In the genomic region with DNA sequence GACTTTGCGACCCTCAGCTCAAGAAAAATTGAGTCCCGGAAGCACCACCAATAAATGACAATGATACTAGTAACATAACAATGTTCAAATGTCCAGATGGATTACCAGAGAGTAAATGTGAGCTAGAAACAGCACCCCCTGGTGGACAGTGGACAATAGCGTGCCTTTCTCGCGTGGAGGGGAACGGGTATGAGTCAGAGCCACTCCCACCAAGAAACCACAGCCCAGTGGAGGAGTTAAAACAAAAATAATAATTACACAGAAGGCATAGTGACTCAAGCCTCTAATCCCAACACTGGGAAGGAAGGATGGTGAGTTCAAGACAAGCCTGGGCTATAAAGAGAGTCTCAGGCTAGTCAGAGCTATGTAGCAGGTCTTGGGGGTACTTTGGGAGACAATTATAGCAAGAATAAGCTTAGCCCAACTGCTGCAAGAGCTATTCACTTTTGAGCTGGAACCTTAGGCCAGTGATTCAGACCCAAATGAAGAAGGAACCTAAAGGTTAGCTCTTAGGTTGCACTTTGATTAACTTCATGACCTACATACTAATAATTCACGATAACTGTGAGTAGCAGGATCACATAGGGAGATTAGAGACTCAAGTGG, we compare ENCODE assay signal across 8 mouse cellular contexts. TPM values are rescaled to one million over a fixed set of nuclear protein-coding genes. Genes with fewer than 3 reads are reported as not detected.
DNase-seq lines count a peak whose midpoint lies in the region; ATAC-seq and TF ChIP-seq lines count a peak whose summit lies in the region.

A gene (plus strand): TSS at position 272 of the 606 bp plus-strand sequence.

- no peaks in the 10 kb centered on the region for H3K9me3 ChIP-seq in ES-E14 (ENCODE audit: control insufficient read depth, insufficient read depth, low read depth, low read length)
- H3K9me3 ChIP-seq in forebrain, embryonic 16.5 days (ENCODE audit: control insufficient read depth, low read length) = no peaks in the 10 kb centered on the region
- no peaks in the 10 kb centered on the region for H3K9me3 ChIP-seq in liver, postnatal 0 days (ENCODE audit: low read length)
- no peaks in the 10 kb centered on the region for H3K9me3 ChIP-seq in neural tube, embryonic 13.5 days

- H3K27me3 ChIP-seq in forebrain, embryonic 16.5 days (replicated peaks; ENCODE audit: control insufficient read depth, insufficient read depth, low read length) = peaks cover 9% of the 10 kb centered on the region; the same call in 1 of the 2 replicates
- no peaks in the 10 kb centered on the region for H3K27me3 ChIP-seq in liver, postnatal 0 days (ENCODE audit: insufficient read depth, low read length)
- peaks cover 13% of the 10 kb centered on the region for H3K27me3 ChIP-seq in neural tube, embryonic 13.5 days
- no peaks in the 10 kb centered on the region for H3K27me3 ChIP-seq in testis, adult 2 months (ENCODE audit: control insufficient read depth, insufficient read depth, low read length)

- peak within 1 kb of the TSS; percentile 56 for H3K27ac ChIP-seq in ES-E14 (ENCODE audit: insufficient read depth, low read depth, low read length, poor library complexity, severe bottlenecking)
- peak within 1 kb of the TSS; percentile 84 for H3K27ac ChIP-seq in forebrain, embryonic 16.5 days (ENCODE audit: low read length)
- H3K27ac ChIP-seq in liver, postnatal 0 days (ENCODE audit: low read depth) = peak within 1 kb of the TSS; percentile 92
- H3K27ac ChIP-seq in neural tube, embryonic 13.5 days (replicated peaks) = peak within 1 kb of the TSS; percentile 87
- peak within 1 kb of the TSS; percentile 99 for H3K27ac ChIP-seq in testis, adult 2 months (ENCODE audit: control insufficient read depth, insufficient read depth, low read depth, low read length)

- peak within 1 kb of the TSS; percentile 69 to 92 for H3K4me3 ChIP-seq in ES-E14 (ENCODE audit: insufficient read depth in 1 of 2, low read depth in 1 of 2, low read length in 2 of 2, poor library complexity in 1 of 2, severe bottlenecking in 1 of 2)
- H3K4me3 ChIP-seq in forebrain, embryonic 16.5 days (replicated peaks; ENCODE audit: low read length) = peak within 1 kb of the TSS; percentile 76
- peak within 1 kb of the TSS; percentile 64 for H3K4me3 ChIP-seq in liver, postnatal 0 days (ENCODE audit: low read depth, low read length)
- peak within 1 kb of the TSS; percentile 54 for H3K4me3 ChIP-seq in neural tube, embryonic 13.5 days
- peak within 1 kb of the TSS; percentile 97 for H3K4me3 ChIP-seq in testis, adult 2 months (ENCODE audit: control insufficient read depth, low read depth, low read length)

- peak; percentile 96 for TF ChIP-seq CTCF in liver, postnatal 0 days (IDR thresholded peaks at IDR 0.05; ENCODE audit: low read depth)
- peak; percentile 92 for TF ChIP-seq CTCF in testis, adult 2 months (IDR thresholded peaks at IDR 0.05; ENCODE audit: control insufficient read depth, insufficient read depth, insufficient replicate concordance, low read depth, low read length)

- intact Hi-C loops in heart, postnatal 25 days (cut with DNase I) = loop anchor here (2.0 kb wide), 2 partner anchors 33 to 57 kb away; no protein-coding TSS in a partner anchor

- no peak for ATAC-seq in forebrain, embryonic 16.5 days
- peak; percentile 2; the same call in 1 of the 2 replicates for ATAC-seq in liver, postnatal 0 days
- no peak for ATAC-seq in neural tube, embryonic 13.5 days (ENCODE audit: low read depth)

- TF ChIP-seq EP300 in liver, postnatal 0 days (IDR thresholded peaks at IDR 0.05; ENCODE audit: low read depth) = no peak

- peak within 1 kb of the TSS; percentile 64 for H3K4me2 ChIP-seq in forebrain, embryonic 16.5 days (ENCODE audit: low read length)
- H3K4me2 ChIP-seq in liver, postnatal 0 days (ENCODE audit: low read depth, low read length) = peak within 1 kb of the TSS; percentile 75
- H3K4me2 ChIP-seq in neural tube, embryonic 13.5 days = peak within 1 kb of the TSS; percentile 55

- WGBS in forebrain, embryonic 16.5 days = 18% methylated on average over 7 of the region's 7 CpGs
- 15% methylated on average over 7 of the region's 7 CpGs for WGBS in liver, postnatal 0 days (ENCODE audit: insufficient replicate concordance)
- WGBS in neural tube, embryonic 13.5 days = 19% methylated on average over 7 of the region's 7 CpGs

- in situ Hi-C loops in ES-E14 (cut with MboI; ENCODE audit: low sequenced_read_pairs in 2 of 2, unreplicated experiment in 2 of 2) = no loop called here

- H3K9ac ChIP-seq in ES-E14 (ENCODE audit: insufficient read depth, low read depth, low read length, poor library complexity, severe bottlenecking) = peak within 1 kb of the TSS; percentile 83
- peak within 1 kb of the TSS; percentile 73 for H3K9ac ChIP-seq in forebrain, embryonic 16.5 days (replicated peaks; ENCODE audit: low read depth, low read length)
- peak within 1 kb of the TSS; percentile 63 for H3K9ac ChIP-seq in liver, postnatal 0 days (replicated peaks)
- peak within 1 kb of the TSS; percentile 71 for H3K9ac ChIP-seq in neural tube, embryonic 13.5 days

- TF ChIP-seq POLR2A in testis, adult 2 months (IDR thresholded peaks at IDR 0.05; ENCODE audit: control insufficient read depth, low read depth, low read length) = no peak

- peak; percentile 81 for DNase-seq in ES-E14 (ENCODE audit: low read depth, low spot score)
- DNase-seq in cerebellum, adult 18-20 months = peak; percentile 78 to 84
- peak; percentile 66 for DNase-seq in heart, postnatal 25 days (ENCODE audit: low spot score)
- peak; percentile 91 for DNase-seq in layer of hippocampus, adult 11-12 months (ENCODE audit: low spot score)
- DNase-seq in liver, postnatal 0 days = peak; percentile 86

- peaks cover 3 to 12% of the 10 kb centered on the region in 2 experiments; a peak in 2 of 4 replicates for H3K4me1 ChIP-seq in ES-E14 (ENCODE audit: control insufficient read depth in 2 of 2, insufficient read depth in 2 of 2, low read length in 2 of 2, poor library complexity in 1 of 2)
- peaks cover 7% of the 10 kb centered on the region for H3K4me1 ChIP-seq in forebrain, embryonic 16.5 days (replicated peaks; ENCODE audit: control insufficient read depth, insufficient read depth, low read length)
- H3K4me1 ChIP-seq in liver, postnatal 0 days (ENCODE audit: insufficient read depth) = peaks cover 36% of the 10 kb centered on the region
- H3K4me1 ChIP-seq in neural tube, embryonic 13.5 days (replicated peaks) = peaks cover 19% of the 10 kb centered on the region
- H3K4me1 ChIP-seq in testis, adult 2 months (ENCODE audit: control insufficient read depth, insufficient read depth, low read length) = peaks cover 12% of the 10 kb centered on the region

- no peaks in the 10 kb centered on the region for H3K36me3 ChIP-seq in ES-E14 (ENCODE audit: control insufficient read depth, insufficient read depth, low read length, poor library complexity, severe bottlenecking)
- no peaks in the 10 kb centered on the region for H3K36me3 ChIP-seq in forebrain, embryonic 16.5 days (ENCODE audit: control insufficient read depth, insufficient read depth)
- H3K36me3 ChIP-seq in liver, postnatal 0 days (replicated peaks; ENCODE audit: insufficient read depth, low read length) = no peaks in the 10 kb centered on the region
- H3K36me3 ChIP-seq in neural tube, embryonic 13.5 days = peaks cover 4% of the 10 kb centered on the region; the same call in 1 of the 2 replicates
- no peaks in the 10 kb centered on the region for H3K36me3 ChIP-seq in testis, adult 2 months (ENCODE audit: control insufficient read depth, insufficient read depth, low read length)

TF ChIP-seq in ES-E14, 5 proteins besides CTCF, POLR2A, EP300 and RAD21:
- TF ChIP-seq CHD2 (IDR thresholded peaks at IDR 0.05; ENCODE audit: low read depth, low read length) = peak; percentile 80
- no peak for TF ChIP-seq MAFK (IDR thresholded peaks at IDR 0.05; ENCODE audit: insufficient read depth, low read depth, low read length)
- TF ChIP-seq HCFC1 (IDR thresholded peaks at IDR 0.05; ENCODE audit: borderline replicate concordance, insufficient read depth, low read length) = no peak

RNA-seq across cellular contexts. Expression of the gene that starts here (rescaled TPM):
- total RNA-seq in ES-E14 (2012; rRNA removed) = 46.5 and 70.5 TPM in 2 replicates
- 46.1 and 58.1 TPM in 2 replicates for polyA plus RNA-seq in forebrain, embryonic 16.5 days (2015; fragmentation: Nextera tagmentation; extraction: Ambion mirVana)
- total RNA-seq in heart, postnatal 25 days (2021) = 10 to 100 TPM; 82.8 to 83.7 TPM
- polyA plus RNA-seq in liver, postnatal 0 days (2015; fragmentation: Nextera tagmentation; extraction: Ambion mirVana) = 20.3 and 22.3 TPM in 2 replicates
- polyA plus RNA-seq in neural tube, embryonic 13.5 days (2015; fragmentation: Nextera tagmentation; extraction: Ambion mirVana) = 46.7 and 47.4 TPM in 2 replicates
- 28.1 and 30.2 TPM in 2 replicates for polyA plus RNA-seq in testis, adult 2 months (2012; rRNA removed)
